Mouse (Mus musculus) naive thymus-derived CD4-positive, alpha-beta T cell, adult 2 months (primary cell): ENCODE measurements around the gene Ppfibp1.

ENCODE experiments used
- DNase-seq: peaks from one replicate; pipeline ENCODE4 v3.0.0-alpha.2; 2011; ENCODE audit warnings: low read depth

Gene Ppfibp1

DNA sequence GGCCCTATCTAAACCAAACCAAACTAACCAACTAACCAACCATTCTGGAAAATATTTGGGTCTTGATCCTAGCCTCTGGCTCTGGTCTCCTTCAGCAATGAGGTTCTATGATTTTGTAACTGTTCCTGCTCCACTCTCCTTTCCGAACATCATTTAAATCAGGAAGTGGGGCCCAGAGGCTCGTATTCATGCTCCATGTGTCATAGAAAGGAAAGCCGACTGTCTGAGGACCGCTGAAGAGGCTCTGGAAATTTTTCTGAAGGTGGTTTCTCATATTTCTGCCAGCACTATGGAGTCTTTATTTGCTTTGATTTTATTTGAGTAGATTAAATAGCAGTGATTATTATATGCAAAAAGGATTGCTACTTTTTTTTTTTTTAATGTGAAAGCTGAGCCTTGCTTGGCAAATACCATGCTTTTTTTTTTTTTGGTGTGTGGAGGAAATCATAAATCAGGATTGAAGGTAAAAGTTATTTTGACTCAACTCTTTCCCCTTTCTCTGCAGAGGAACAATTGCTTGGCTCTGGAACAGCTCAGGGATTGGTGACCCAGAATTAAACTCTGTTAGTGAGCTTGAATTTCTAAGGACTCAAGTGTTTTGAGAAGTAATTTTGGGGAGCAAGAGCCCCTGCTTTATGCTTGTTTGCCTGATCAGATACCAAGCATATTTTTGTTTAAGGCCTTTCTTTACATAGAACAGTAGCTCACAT, 25.4 kb downstream of the Ppfibp1 start:
- no peak for DNase-seq

- DNase-seq = no peak
Measured at GRCm38 (mm10) chr6:146915808-146916207, 27.5 kb downstream of the Ppfibp1 start.

DNA sequence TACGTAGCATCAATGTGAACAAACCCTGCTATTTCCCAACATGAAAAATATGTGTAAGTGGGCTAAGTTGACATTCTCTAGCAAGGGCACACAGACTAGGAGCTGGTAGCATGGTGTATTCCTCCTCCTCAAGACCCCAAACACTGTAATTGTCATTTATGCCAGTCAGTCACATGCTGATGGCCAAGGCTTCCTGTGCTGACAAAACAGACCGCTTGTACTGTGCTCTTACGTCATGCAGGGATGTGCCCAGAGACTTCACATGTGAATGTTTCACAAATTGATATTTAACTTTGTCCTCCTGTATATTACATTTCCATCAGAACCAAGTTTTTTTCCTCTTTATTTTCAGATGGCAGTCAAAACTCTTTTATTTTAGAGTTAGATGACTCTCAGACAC, 29.1 kb downstream of the Ppfibp1 start:
- no peak for DNase-seq

DNA sequence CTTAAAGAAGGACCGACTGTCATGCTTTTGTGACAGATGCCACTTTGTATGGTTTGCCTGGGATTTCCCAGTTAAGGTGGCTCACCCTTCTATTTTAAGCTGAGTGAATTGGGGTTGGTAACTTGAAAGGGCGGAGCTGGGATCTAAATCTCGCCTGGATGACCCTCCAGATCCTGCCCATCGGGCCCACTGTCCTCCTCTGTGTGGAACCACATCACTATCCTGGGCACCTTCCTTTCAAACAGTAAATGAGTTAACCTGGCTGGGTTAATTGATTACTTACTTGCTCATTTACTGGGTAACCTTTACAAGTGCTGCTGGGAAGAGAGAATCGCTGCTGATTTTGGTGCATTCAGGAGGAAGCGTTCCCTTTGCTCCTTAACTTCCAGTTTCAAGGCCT, 30.1 kb downstream of the Ppfibp1 start:
- DNase-seq = no peak

DNA sequence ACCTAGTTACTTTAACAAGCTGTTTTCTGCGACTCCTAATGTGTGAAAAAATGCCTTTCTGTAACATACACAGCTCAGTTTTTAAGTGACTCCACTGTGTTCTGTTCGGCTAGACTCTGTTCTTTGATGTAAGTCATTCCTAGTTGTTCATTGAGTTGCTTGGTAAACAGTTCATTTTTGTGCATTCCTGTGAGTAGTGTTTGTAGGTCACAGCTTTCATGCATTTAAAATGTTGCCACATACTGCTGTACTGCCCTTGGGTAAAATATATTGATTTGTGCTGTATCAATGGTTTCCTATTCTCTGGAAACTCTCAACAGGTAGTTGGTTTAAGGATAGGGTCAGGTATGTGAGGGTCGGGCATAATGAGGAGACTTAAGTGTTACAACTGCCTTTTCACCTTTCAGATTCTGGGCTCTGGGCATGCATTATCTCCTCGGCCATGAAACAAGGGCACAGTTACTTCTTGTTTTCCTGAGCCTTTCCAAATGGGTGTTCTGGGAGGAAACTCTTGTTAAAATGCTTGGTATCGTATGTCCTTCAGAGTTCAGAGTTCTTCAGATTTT, 38.2 kb downstream of the Ppfibp1 start:
- no peak for DNase-seq

- DNase-seq = no peak
Measured at GRCm38 (mm10) chr6:146928108-146928507, 39.8 kb downstream of the Ppfibp1 start.

GRCm38 (mm10) chr6:146929031-146929430, 40.7 kb downstream of the Ppfibp1 start:
- no peak for DNase-seq

DNA sequence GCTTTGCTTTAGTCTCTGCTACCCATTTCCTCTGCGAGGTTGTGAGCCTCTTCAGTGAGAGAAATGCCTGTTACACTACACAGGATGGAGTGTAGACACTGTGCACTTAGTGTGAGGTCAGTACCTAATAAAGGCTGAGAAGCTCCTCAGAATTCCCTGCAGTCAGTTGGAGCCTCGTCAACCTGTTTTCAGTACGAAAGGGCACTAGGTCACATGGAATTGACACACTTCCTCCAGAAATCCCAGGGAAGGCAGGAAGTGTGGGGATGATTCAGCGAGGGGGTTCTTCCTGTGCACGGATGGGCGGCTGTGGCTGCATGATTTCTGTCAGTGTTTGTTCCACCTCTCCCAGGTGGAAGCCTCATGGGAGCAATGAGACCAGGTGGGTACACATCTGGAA, 44.8 kb downstream of the Ppfibp1 start:
- no peak for DNase-seq

GRCm38 (mm10) chr6:146935957-146936356, 47.7 kb downstream of the Ppfibp1 start:
- no peak for DNase-seq

DNA sequence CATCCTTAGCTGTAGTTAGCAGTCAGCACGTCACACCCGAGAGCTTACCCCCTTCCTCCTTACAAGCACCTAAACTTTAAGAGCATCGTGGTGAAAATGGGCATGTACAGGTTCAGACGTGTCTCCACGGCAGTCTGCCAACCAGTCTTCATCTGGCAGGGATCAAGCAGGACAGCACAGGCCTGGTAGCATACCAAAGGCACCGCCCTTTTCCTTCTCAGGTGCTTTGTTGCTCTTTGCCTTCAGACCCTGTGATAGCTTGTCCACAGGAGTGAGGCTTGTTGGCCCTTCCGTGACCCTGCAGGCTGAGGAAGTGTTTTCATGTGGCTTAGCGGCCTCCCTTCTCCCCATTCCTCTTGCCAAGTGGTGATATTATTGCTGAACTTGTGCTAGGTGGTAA, 50.7 kb downstream of the Ppfibp1 start:
- no peak for DNase-seq

- DNase-seq = no peak
Measured at GRCm38 (mm10) chr6:146941505-146942275, 53.4 kb downstream of the Ppfibp1 start.

DNA sequence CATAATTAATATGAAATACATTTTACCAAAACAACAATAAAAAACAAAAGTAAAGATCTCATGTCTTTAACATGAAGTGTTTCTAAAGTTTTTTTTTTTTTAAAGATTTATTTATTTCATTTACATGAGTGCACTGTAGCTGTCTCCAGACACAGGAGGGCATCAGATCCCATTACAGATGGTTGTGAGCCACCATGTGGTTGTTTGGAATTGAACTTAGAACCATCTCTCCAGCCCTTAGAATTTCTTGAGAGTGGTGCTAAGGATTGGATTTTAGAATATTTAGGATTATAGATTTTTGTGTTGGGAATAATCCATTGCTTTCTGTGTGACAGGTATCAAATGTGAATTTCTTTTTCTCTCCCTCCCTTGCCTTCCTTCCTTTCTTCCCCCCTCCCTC, 55.7 kb downstream of the Ppfibp1 start:
- no peak for DNase-seq

DNA sequence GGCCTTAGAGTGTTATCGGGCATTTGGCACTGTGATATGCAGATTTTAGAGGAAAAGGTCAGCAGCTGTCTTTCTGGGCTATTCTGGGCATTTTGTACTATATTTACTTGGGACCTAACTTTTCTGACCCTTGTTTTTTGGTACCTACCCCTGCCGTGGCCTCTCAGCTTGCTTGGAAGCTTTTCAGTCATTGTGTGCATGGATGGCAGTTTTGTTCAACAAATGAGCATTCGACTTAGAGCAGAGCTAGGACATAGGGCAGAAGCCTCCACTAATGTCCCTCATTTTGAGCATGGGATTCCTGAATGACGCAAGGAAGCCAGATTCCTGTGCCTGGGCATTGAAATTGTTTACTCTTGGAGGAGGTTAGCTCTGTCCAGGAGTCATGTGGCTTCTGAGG, 56.5 kb downstream of the Ppfibp1 start:
- DNase-seq = no peak

DNA sequence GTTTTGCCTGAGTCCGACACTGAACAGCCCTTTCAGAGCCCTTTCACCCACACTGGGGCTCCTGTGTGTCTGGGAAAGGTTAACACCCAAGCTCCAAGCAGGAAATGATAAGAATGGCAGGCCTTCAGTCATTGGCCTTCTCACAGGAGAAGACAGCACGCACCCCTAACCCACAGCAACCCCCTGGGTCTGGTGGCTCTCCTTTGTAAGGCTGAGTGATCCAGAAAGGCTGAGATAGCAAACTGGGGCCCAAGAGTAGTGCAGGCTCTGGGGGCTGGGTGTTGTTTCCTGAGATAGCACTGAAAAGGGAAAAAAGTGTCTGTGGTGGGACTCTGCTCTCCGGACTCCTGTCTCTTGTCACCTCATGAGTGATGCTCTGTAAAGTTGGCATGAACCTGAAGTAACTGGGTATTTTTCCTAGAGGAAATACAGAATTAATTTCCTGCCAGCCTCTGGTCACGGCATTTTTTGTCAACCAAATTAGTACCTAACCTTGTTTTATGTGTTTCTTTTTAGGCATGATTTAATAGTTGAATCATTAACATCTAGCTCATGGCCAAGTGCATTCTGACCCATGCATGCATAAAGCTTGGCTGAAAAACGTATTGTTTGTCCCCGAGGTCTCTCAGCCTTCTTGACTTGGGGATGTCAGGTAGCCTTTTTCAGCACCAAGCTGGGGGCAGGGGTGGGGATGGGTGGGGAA, 58.2 kb downstream of the Ppfibp1 start:
- DNase-seq = no peak

DNA sequence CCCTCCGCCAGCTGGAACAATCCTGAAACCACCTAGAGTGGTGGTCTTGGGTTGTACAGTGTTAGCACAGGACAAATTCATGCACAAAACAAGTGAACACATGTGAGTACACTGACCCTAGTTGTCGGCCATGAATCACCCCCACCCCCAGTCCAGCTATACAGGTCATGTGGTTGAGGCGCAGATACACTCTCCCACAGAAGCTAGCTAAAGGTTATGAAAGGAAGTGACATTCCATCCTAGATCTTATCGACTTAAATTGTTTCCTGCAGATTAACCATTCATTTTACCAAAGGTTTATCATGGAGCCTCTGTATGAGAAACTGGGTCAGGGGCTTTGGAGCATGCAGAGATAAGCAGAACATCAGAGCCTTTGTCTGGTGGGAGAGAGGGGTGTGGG, 58.9 kb downstream of the Ppfibp1 start:
- no peak for DNase-seq

GRCm38 (mm10) chr6:146949682-146950453, 61.6 kb downstream of the Ppfibp1 start:
- no peak for DNase-seq

DNA sequence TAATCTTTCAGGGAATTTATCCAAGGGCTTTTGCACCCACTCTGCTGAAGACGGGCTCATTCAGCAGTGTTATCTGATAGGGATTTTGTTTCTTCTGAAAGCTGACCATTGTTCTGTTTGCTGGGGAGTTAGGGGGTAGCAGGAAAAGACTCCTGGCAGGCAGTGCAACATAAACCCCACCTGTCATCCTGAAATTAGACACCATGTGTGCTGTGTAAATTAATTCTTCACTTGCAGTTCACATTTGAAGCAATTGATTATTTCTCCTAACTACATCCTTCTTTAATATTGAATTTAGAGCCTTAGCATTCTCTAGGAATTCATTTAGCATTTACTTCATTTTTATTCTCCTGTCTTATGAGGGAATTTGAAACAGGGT, 62.2 kb downstream of the Ppfibp1 start:
- DNase-seq = no peak

DNA sequence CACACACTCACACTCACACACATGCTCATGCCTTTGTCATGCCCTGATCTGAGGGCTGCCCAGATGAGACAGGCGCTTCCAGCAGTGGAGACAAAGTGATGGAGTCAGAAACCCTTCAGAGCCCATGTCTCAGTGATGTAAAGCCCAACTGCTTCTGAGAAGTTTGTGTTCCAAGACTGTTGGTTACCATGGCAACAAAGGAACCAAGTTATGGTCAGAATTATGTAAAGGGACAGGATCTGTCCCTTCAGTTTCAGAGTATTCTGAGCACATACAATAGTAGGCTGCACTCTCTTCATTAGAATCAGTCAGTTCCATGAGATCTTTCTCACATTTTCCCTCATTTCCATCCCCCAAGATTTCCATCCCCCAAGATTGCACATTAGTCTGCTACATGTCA, 66.0 kb downstream of the Ppfibp1 start, which contains the start of gene 1700034J05Rik:
TSS of gene 1700034J05Rik (minus strand) at position 165 of the 400 bp plus-strand sequence.
- DNase-seq = no peak

DNA sequence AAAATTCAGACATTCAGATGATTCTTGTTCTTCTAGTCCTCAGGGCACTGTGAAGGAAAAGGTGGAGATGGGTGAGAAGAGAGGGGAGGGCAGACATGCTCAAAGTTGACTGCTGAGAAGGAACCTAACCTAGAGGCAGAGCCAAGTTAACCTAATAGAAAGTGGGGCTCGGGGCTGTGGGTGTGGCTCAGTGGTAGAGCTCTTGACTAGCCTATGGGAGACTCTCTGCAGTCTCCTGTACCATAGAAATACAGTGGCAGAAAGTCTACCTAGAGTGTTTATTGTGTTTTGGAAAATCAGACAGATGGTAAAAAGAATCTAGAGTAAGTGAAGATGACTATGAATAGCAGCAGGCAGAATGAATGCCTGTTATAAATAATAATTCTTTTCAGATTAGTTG, 67.2 kb downstream of the Ppfibp1 start:
- DNase-seq = no peak

GRCm38 (mm10) chr6:146955896-146956295, 67.6 kb downstream of the Ppfibp1 start:
- no peak for DNase-seq

DNA sequence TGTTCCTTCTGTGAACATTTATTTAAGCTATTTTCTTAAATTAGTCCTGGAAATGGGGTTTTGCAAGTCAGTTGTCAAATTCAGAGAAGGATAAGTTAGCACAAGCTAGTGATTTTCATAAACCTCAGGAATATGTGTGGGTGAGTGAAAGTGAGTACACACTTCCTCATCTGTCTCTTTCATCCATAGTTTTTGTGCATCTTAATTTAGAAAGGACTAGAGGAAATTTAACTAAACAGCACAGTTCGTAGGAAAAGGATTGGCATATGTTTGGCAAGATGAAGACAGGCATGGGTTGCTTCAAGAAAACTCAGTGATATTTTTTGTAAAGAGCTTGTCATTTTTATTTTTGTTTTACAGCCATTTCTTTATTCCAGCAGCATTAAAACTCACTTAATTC, 68.7 kb downstream of the Ppfibp1 start:
- no peak for DNase-seq

DNA sequence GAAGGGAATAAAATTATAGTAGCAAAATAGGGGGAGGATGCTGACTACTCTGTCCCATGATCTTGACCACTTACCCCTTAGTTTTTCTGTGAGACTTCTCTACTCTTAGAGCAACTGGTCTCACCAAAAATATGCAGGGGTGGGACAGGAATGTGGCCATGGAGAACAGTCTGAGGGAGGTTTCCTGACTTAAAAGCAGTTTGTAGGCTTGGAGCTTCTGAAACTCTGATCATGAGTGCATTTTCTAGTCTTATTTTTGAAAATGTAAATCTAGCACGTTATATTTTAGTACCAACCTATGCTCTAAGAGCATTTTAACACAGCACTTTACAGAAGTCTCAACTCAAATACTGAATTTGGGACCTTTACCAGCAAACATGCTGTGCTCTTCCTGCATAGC, 70.4 kb downstream of the Ppfibp1 start:
- DNase-seq = no peak
